Mouse (Mus musculus): ENCODE results near the gene Trim41. TPM values are rescaled to one million over a fixed set of nuclear protein-coding genes. Genes with fewer than 3 reads are reported as not detected.
"Not testable (repeated sequence)": the region's sequence is repeated elsewhere in the genome, so short reads cannot be mapped to it uniquely, and the experiment has no call there.

Trim41 gene
- total and polyA plus RNA-seq, 2 experiments from 2014 or later, result 5.5 to 43.3 TPM

- peak; percentile 10 for DNase-seq (ENCODE audit: low spot score)
- peaks cover 7% of the 10 kb centered on the region for H3K4me1 ChIP-seq (ENCODE audit: insufficient read depth, low read length)
- WGBS, result 7% methylated on average over 23 of the region's 23 CpGs
- H3K9ac ChIP-seq (replicated peaks; ENCODE audit: low read length), result peak overlapping the region; percentile 53
- no peaks in the 10 kb centered on the region for H3K9me3 ChIP-seq (ENCODE audit: low read length)
- TF ChIP-seq CTCF (IDR thresholded peaks at IDR 0.05; ENCODE audit: low read depth), result no peak
- H3K27ac ChIP-seq, result peak overlapping the region; percentile 76
- no peaks in the 10 kb centered on the region for H3K27me3 ChIP-seq (ENCODE audit: insufficient read depth, low read length)
- H3K36me3 ChIP-seq (ENCODE audit: insufficient read depth, low read length), result no peaks in the 10 kb centered on the region
- H3K4me3 ChIP-seq (ENCODE audit: low read length), result peak overlapping the region; percentile 52
- H3K4me2 ChIP-seq (ENCODE audit: low read depth, low read length), result peak overlapping the region; percentile 80
- peak; percentile 16 for ATAC-seq
Observed at GRCm38 (mm10) chr11:48852624-48853473, 35.7 kb upstream of the Trim41 start.

GRCm38 (mm10) chr11:48852190-48852589 is 35.0 kb upstream of the Trim41 start:
- no peak for DNase-seq (ENCODE audit: low spot score)
- H3K27me3 ChIP-seq (ENCODE audit: insufficient read depth, low read length), result no peaks in the 10 kb centered on the region
- TF ChIP-seq CTCF (IDR thresholded peaks at IDR 0.05; ENCODE audit: low read depth), result no peak
- no peak overlapping the region for H3K9ac ChIP-seq (replicated peaks; ENCODE audit: low read length)
- peak overlapping the region; percentile 52; the same call in 1 of the 2 replicates for H3K4me3 ChIP-seq (ENCODE audit: low read length)
- H3K36me3 ChIP-seq (ENCODE audit: insufficient read depth, low read length), result no peaks in the 10 kb centered on the region
- H3K27ac ChIP-seq, result no peak overlapping the region
- H3K4me2 ChIP-seq (ENCODE audit: low read depth, low read length), result peak overlapping the region; percentile 80
- peaks cover 7% of the 10 kb centered on the region for H3K4me1 ChIP-seq (ENCODE audit: insufficient read depth, low read length)
- no peak for ATAC-seq
- H3K9me3 ChIP-seq (ENCODE audit: low read length), result no peaks in the 10 kb centered on the region
- 73% methylated on average over 4 of the region's 4 CpGs for WGBS

- Histone ChIP-seq H3K4me1 (ENCODE audit: insufficient read depth, low read length) (peaks cover 7% of the 10 kb centered on the region), H3K36me3 (ENCODE audit: insufficient read depth, low read length) (no peaks in the 10 kb centered on the region), H3K4me3 (ENCODE audit: low read length) (no peak overlapping the region), H3K27ac (no peak overlapping the region), H3K9me3 (ENCODE audit: low read length) (no peaks in the 10 kb centered on the region), H3K9ac (replicated peaks; ENCODE audit: low read length) (no peak overlapping the region), H3K4me2 (ENCODE audit: low read depth, low read length) (no peak overlapping the region), H3K27me3 (ENCODE audit: insufficient read depth, low read length) (no peaks in the 10 kb centered on the region)
- no peak for ATAC-seq
- TF ChIP-seq CTCF (IDR thresholded peaks at IDR 0.05; ENCODE audit: low read depth), result peak; percentile 39
- DNase-seq (ENCODE audit: low spot score), result no peak
- 79% methylated on average over 4 of the region's 4 CpGs for WGBS
Observed at GRCm38 (mm10) chr11:48851270-48851995, 34.3 kb upstream of the Trim41 start.

GRCm38 (mm10) chr11:48850240-48850639 is 33.1 kb upstream of the Trim41 start:
- H3K9me3 ChIP-seq (ENCODE audit: low read length), result no peaks in the 10 kb centered on the region
- no peaks in the 10 kb centered on the region for H3K36me3 ChIP-seq (ENCODE audit: insufficient read depth, low read length)
- 57% methylated on average over 2 of the region's 2 CpGs for WGBS
- peaks cover 7% of the 10 kb centered on the region for H3K4me1 ChIP-seq (ENCODE audit: insufficient read depth, low read length)
- H3K4me3 ChIP-seq (ENCODE audit: low read length), result no peak overlapping the region
- no peaks in the 10 kb centered on the region for H3K27me3 ChIP-seq (ENCODE audit: insufficient read depth, low read length)
- H3K9ac ChIP-seq (replicated peaks; ENCODE audit: low read length), result no peak overlapping the region
- DNase-seq (ENCODE audit: low spot score) (no peak), ATAC-seq (no peak)
- no peak overlapping the region for H3K27ac ChIP-seq
- no peak for TF ChIP-seq CTCF (IDR thresholded peaks at IDR 0.05; ENCODE audit: low read depth)
- no peak overlapping the region for H3K4me2 ChIP-seq (ENCODE audit: low read depth, low read length)

- WGBS, result 54% methylated on average over 5 of the region's 5 CpGs
Observed at GRCm38 (mm10) chr11:48846881-48847280, 29.7 kb upstream of the Trim41 start.

GRCm38 (mm10) chr11:48846362-48846761 is 29.2 kb upstream of the Trim41 start:
- not testable (repeated sequence) for ATAC-seq; H3K4me1 ChIP-seq (ENCODE audit: insufficient read depth, low read length); H3K27ac ChIP-seq; H3K9me3 ChIP-seq (ENCODE audit: low read length); H3K36me3 ChIP-seq (ENCODE audit: insufficient read depth, low read length); H3K4me2 ChIP-seq (ENCODE audit: low read depth, low read length); H3K27me3 ChIP-seq (ENCODE audit: insufficient read depth, low read length); DNase-seq (ENCODE audit: low spot score); H3K4me3 ChIP-seq (ENCODE audit: low read length); H3K9ac ChIP-seq (replicated peaks; ENCODE audit: low read length)
- 84% methylated on average over 2 of the region's 2 CpGs for WGBS

More at GRCm38 (mm10) chr11:48846881-48847280, 29.7 kb upstream of the Trim41 start:
- Histone ChIP-seq H3K9me3 (ENCODE audit: low read length) (no peaks in the 10 kb centered on the region), H3K9ac (replicated peaks; ENCODE audit: low read length) (no peak overlapping the region), H3K4me2 (ENCODE audit: low read depth, low read length) (no peak overlapping the region), H3K4me3 (ENCODE audit: low read length) (no peak overlapping the region), H3K4me1 (ENCODE audit: insufficient read depth, low read length) (no peaks in the 10 kb centered on the region), H3K27me3 (ENCODE audit: insufficient read depth, low read length) (no peaks in the 10 kb centered on the region; the same call in 1 of the 2 replicates), H3K27ac (no peak overlapping the region), H3K36me3 (ENCODE audit: insufficient read depth, low read length) (no peaks in the 10 kb centered on the region)
- DNase-seq (ENCODE audit: low spot score) (no peak), ATAC-seq (no peak)
- no peak for TF ChIP-seq CTCF (IDR thresholded peaks at IDR 0.05; ENCODE audit: low read depth)

Data from hindbrain, postnatal 0 days (tissue).